Mouse (Mus musculus): ENCODE measurements around the gene 5730455P16Rik.

- TF ChIP-seq CTCF (IDR thresholded peaks at IDR 0.05; ENCODE audit: low read depth) (no peak), EP300 (IDR thresholded peaks at IDR 0.05; ENCODE audit: low read depth) (no peak)
Measured at GRCm38 (mm10) chr11:80312565-80312964, 65.3 kb downstream of the 5730455P16Rik start.
